Mouse (Mus musculus) limb, embryonic 13.5 days (tissue): ENCODE data around the gene Gm42420. TPM values are rescaled to one million over a fixed set of nuclear protein-coding genes. Genes with fewer than 3 reads are reported as not detected.

ENCODE experiments used
- ATAC-seq: fragments of 200-750 bp; cut with Nextera tagmentation; 2 replicates; pipeline ENCODE4 v1.8.0; 2017; ENCODE audit warnings: low read depth, moderate number of reproducible peaks, moderate TSS enrichment; ENCODE audit not compliant: low FRiP score
- H3K27ac ChIP-seq: fragments of 300-500 bp; sonication (generic); 2 replicates; pipeline ENCODE4 v1.5.1; 2015; ENCODE audit warnings: inconsistent platforms, mild to moderate bottlenecking, moderate library complexity
- H3K27me3 ChIP-seq: fragments of 300-500 bp; sonication (generic); 2 replicates; pipeline ENCODE4 v1.6.1; 2015; ENCODE audit warnings: mild to moderate bottlenecking, inconsistent platforms
- H3K36me3 ChIP-seq: fragments of 300-500 bp; sonication (generic); 2 replicates; pipeline ENCODE4 v1.6.1; 2015; ENCODE audit warnings: inconsistent platforms, mild to moderate bottlenecking, moderate library complexity
- H3K4me1 ChIP-seq: fragments of 300-500 bp; sonication (generic); 2 replicates; pipeline ENCODE4 v1.6.1; 2015; ENCODE audit warnings: inconsistent platforms
- H3K4me2 ChIP-seq: fragments of 300-500 bp; sonication (generic); replicated peaks from 2 replicates; pipeline ENCODE4 v1.6.1; 2015; ENCODE audit warnings: inconsistent platforms, mild to moderate bottlenecking, moderate library complexity
- H3K4me3 ChIP-seq: fragments of 300-500 bp; sonication (generic); 2 replicates; pipeline ENCODE4 v1.5.1; 2015; ENCODE audit warnings: moderate library complexity, mild to moderate bottlenecking, inconsistent platforms
- H3K9ac ChIP-seq: fragments of 300-500 bp; sonication (generic); 2 replicates; pipeline ENCODE4 v1.6.1; 2015; ENCODE audit warnings: mild to moderate bottlenecking, inconsistent platforms
- H3K9me3 ChIP-seq: fragments of 300-500 bp; sonication (generic); 2 replicates; pipeline ENCODE4 v1.6.1; 2016; ENCODE audit warnings: inconsistent platforms
- WGBS: fragments of 180-500 bp; shearing (Covaris S2); methylation state at CpG from one replicate; pipeline ENCODE4 v1.1.7; 2015; 5-methylcytosine and 5-hydroxymethylcytosine counted together
- polyA plus RNA-seq: library from polyadenylated mRNA; unstranded; fragments of >200 nt; fragmentation: Nextera tagmentation; extraction: Ambion mirVana; gene quantifications from 2 replicates; pipeline ENCODE4 v1.2.1, GENCODE M21; 2015

Gene Gm42420
- polyA plus RNA-seq, 1 experiment from 2014 or later: 1.0 TPM

GRCm38 (mm10) chr6:39610207-39610606, 24.7 kb downstream of the Gm42420 start:
- H3K9me3 ChIP-seq: no peaks in the 10 kb centered on the region
- WGBS: 69% methylated on average over 2 of the region's 2 CpGs
- no peaks in the 10 kb centered on the region for H3K4me1 ChIP-seq
- H3K27me3 ChIP-seq: no peaks in the 10 kb centered on the region
- no peak overlapping the region for H3K27ac ChIP-seq
- H3K4me2 ChIP-seq: no peak overlapping the region
- H3K4me3 ChIP-seq: no peak overlapping the region
- peaks cover 30% of the 10 kb centered on the region for H3K36me3 ChIP-seq
- no peak for ATAC-seq
- H3K9ac ChIP-seq: no peak overlapping the region

- Histone ChIP-seq H3K9ac (no peak overlapping the region), H3K9me3 (no peaks in the 10 kb centered on the region), H3K27ac (no peak overlapping the region), H3K4me2 (no peak overlapping the region), H3K4me3 (no peak overlapping the region), H3K27me3 (no peaks in the 10 kb centered on the region), H3K4me1 (no peaks in the 10 kb centered on the region), H3K36me3 (peaks cover 35% of the 10 kb centered on the region)
- 91% methylated on average over 2 of the region's 2 CpGs for WGBS
- no peak for ATAC-seq
These were observed 25.7 kb downstream of the Gm42420 start for GRCm38 (mm10) chr6:39611296-39611695.

Other genes starting within 250 kb of the Gm42420 start
- 67.7 and 68.3 TPM in 2 replicates for gene Slc37a3, start 208.1 kb upstream of the Gm42420 start, polyA plus RNA-seq
- 0.47 and 0.63 TPM in 2 replicates for gene Rab19, start 204.6 kb upstream of the Gm42420 start, polyA plus RNA-seq
- gene Mkrn1, start 165.3 kb upstream of the Gm42420 start, polyA plus RNA-seq: 46.2 and 47.9 TPM in 2 replicates
- 25.8 and 30.1 TPM in 2 replicates for gene Dennd2a, start 27.9 kb upstream of the Gm42420 start, polyA plus RNA-seq
- gene Adck2, start 11.9 kb upstream of the Gm42420 start, polyA plus RNA-seq: 41.9 and 42.8 TPM in 2 replicates
- gene Ndufb2, start 6.8 kb downstream of the Gm42420 start, polyA plus RNA-seq: 333 and 336 TPM in 2 replicates
- gene Braf, start 139.7 kb downstream of the Gm42420 start, polyA plus RNA-seq: 17.2 and 18.5 TPM in 2 replicates
- 197 and 205 TPM in 2 replicates for gene Mrps33, start 225.2 kb downstream of the Gm42420 start, polyA plus RNA-seq